Mouse (Mus musculus): Measurements from ENCODE around the gene Gm10447.

The Gm10447 gene

GRCm38 (mm10) chr11:53456474-53457371, at the start of gene Gm10447, which contains the start of gene Shroom1:
Gm10447 (minus strand) TSS chr11:53457110.
Shroom1 (plus strand) TSS chr11:53457205.
- peak; percentile 70 to 81 for DNase-seq

GRCm38 (mm10) chr11:53505026-53505663, 48.2 kb upstream of the Gm10447 start:
- DNase-seq: no peak

GRCm38 (mm10) chr11:53504376-53504775, 47.5 kb upstream of the Gm10447 start:
- DNase-seq: no peak

GRCm38 (mm10) chr11:53503738-53504137, 46.8 kb upstream of the Gm10447 start:
- no peak for DNase-seq

- DNase-seq: no peak
These were observed 45.3 kb upstream of the Gm10447 start for GRCm38 (mm10) chr11:53502039-53502765.

GRCm38 (mm10) chr11:53500569-53500968, 43.7 kb upstream of the Gm10447 start:
- DNase-seq: peak in 1 of 2 experiments; percentile 59

- DNase-seq: no peak
These were observed 40.0 kb upstream of the Gm10447 start for GRCm38 (mm10) chr11:53496946-53497345.

- DNase-seq: no peak
These were observed 38.5 kb upstream of the Gm10447 start for GRCm38 (mm10) chr11:53495417-53495816.

- no peak for DNase-seq
These were observed 36.5 kb upstream of the Gm10447 start for GRCm38 (mm10) chr11:53493243-53493955.

GRCm38 (mm10) chr11:53491954-53492401, 35.1 kb upstream of the Gm10447 start:
- DNase-seq: no peak

- no peak for DNase-seq
These were observed 32.5 kb upstream of the Gm10447 start for GRCm38 (mm10) chr11:53489421-53489820.

GRCm38 (mm10) chr11:53489007-53489406, 32.1 kb upstream of the Gm10447 start:
- no peak for DNase-seq

GRCm38 (mm10) chr11:53486822-53487594, 30.1 kb upstream of the Gm10447 start:
- DNase-seq: peak; percentile 76 to 85

GRCm38 (mm10) chr11:53486351-53486750, 29.4 kb upstream of the Gm10447 start:
- DNase-seq: no peak

GRCm38 (mm10) chr11:53485719-53486118, 28.8 kb upstream of the Gm10447 start:
- DNase-seq: no peak

GRCm38 (mm10) chr11:53483159-53483891, 26.4 kb upstream of the Gm10447 start:
- no peak for DNase-seq

- DNase-seq: no peak
These were observed 24.3 kb upstream of the Gm10447 start for GRCm38 (mm10) chr11:53481088-53481730.

- DNase-seq: peak; percentile 47 to 68
These were observed 22.9 kb upstream of the Gm10447 start, which contains the start of the genes Gm9945 and Sowaha for GRCm38 (mm10) chr11:53479783-53480301. Gm9945 (plus strand) TSS chr11:53480166. Sowaha (minus strand) TSS chr11:53480274.

- DNase-seq: peak; percentile 20 to 44
These were observed 22.4 kb upstream of the Gm10447 start for GRCm38 (mm10) chr11:53479171-53479782.

All from kidney, postnatal 4 days (tissue).